Mouse (Mus musculus): ENCODE measurements around the gene Vps52. TPM values are rescaled to one million over a fixed set of nuclear protein-coding genes. Genes with fewer than 3 reads are reported as not detected.
A peak's percentile ranks its signal among the peaks of the same experiment; 100 is the strongest.
"Not testable (repeated sequence)": the region's sequence is repeated elsewhere in the genome, so short reads cannot be mapped to it uniquely, and the experiment has no call there.

The Vps52 gene
- polyA plus RNA-seq, 1 experiment from 2014 or later, result 65.0 TPM

DNA sequence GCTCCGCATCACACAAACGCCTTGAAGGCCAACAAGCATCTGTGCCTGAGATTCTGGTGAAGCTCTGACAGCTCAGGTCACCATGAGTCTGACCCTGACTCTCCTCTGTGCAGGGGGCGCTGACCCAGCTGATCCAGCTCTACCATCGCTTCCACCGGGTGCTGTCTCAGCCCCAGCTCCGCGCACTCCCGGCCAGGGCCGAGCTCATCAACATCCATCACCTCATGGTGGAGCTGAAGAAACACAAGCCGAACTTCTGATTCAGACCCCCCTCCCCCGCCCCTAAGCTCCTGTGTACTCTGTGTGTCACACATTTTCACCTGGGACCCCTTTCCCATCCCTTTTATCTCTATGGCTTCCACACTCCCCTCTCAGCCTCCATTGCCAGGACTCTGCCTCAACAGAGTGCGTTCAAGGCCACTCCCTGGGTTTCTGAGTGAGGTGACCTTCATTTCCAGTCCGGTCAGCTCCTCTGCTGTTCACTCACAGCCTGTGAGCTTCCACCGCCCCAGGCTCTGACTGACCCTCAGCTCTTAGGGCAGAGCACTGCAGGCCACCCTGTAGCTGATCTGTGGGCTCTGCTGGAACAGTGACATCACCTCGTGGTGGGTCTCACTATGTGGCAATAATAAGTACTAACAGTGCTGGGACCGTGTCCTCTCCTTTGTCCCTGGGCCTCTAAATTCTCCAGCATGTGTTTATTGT is 10.4 kb downstream of the Vps52 start:
- Histone ChIP-seq H3K4me1 (no peaks in the 10 kb centered on the region), H3K4me3 (no peak overlapping the region), H3K36me3 (peaks cover 52% of the 10 kb centered on the region), H3K4me2 (replicated peaks) (no peak overlapping the region), H3K9ac (no peak overlapping the region), H3K27me3 (no peaks in the 10 kb centered on the region), H3K27ac (no peak overlapping the region; the same call in 1 of the 2 replicates), H3K9me3 (replicated peaks) (0 out of 2 replicates have a peak, but pooled peaks cover 5% of the 10 kb centered on the region)
- ATAC-seq (ENCODE audit: low FRiP score), result no peak
- WGBS, result 88% methylated on average over 16 of the region's 16 CpGs

DNA sequence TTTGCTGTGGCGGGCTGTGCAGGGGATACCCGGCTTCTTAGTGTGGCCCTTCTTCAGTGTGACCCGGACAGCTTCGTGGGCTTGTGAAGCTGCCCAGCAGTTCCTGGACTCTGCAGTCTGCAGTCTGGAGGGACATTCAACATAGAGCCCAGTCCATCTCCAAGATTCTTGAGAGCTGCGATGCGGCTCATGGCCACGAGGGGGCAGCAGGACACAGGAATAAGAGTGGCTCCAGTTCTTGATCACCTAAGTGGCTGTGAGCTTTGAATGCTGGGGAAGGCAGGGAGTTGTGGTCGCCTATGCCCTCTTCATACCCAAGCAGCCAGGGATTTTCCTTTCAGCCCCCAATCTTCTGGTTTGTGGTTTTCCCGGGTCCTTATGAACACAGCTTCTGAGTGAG is 12.9 kb downstream of the Vps52 start:
- 2% methylated on average over 9 of the region's 9 CpGs for WGBS
- Histone ChIP-seq H3K4me1 (no peaks in the 10 kb centered on the region), H3K4me3 (no peak overlapping the region), H3K27me3 (peaks cover 11% of the 10 kb centered on the region; the same call in 1 of the 2 replicates), H3K27ac (no peak overlapping the region), H3K9ac (no peak overlapping the region), H3K4me2 (replicated peaks) (no peak overlapping the region), H3K9me3 (replicated peaks) (0 out of 2 replicates have a peak, but pooled peaks cover 5% of the 10 kb centered on the region), H3K36me3 (peaks cover 28% of the 10 kb centered on the region)
- peak; percentile 77; the same call in 1 of the 2 replicates for ATAC-seq (ENCODE audit: low FRiP score)

DNA sequence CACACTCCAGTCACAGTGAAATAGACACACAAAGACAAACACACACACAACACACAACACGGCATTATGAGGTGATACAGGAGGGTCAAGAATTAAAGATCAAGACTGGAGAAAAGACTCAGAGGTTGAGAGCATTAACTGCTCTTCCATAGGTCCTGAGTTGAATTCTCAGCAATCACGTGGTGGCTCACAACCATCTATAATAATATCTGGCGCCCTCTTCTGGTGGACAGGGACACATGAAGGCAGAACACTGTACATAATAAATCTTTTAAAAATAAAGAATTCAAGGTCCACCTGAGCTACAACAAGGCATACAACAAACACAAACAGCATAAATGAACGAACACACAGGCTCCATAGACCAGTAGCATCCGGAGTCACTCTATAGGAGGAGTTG is 13.3 kb downstream of the Vps52 start:
- peak; percentile 50 for ATAC-seq (ENCODE audit: low FRiP score)
- no peaks in the 10 kb centered on the region for H3K4me1 ChIP-seq
- H3K9me3 ChIP-seq (replicated peaks), result 0 out of 2 replicates have a peak, but pooled peaks cover 5% of the 10 kb centered on the region
- no peak overlapping the region for H3K27ac ChIP-seq
- no peak overlapping the region for H3K4me2 ChIP-seq (replicated peaks)
- WGBS, result 35% methylated on average over 5 of the region's 5 CpGs
- H3K9ac ChIP-seq, result no peak overlapping the region
- H3K36me3 ChIP-seq, result peaks cover 24% of the 10 kb centered on the region
- peaks cover 11% of the 10 kb centered on the region; the same call in 1 of the 2 replicates for H3K27me3 ChIP-seq
- no peak overlapping the region for H3K4me3 ChIP-seq

DNA sequence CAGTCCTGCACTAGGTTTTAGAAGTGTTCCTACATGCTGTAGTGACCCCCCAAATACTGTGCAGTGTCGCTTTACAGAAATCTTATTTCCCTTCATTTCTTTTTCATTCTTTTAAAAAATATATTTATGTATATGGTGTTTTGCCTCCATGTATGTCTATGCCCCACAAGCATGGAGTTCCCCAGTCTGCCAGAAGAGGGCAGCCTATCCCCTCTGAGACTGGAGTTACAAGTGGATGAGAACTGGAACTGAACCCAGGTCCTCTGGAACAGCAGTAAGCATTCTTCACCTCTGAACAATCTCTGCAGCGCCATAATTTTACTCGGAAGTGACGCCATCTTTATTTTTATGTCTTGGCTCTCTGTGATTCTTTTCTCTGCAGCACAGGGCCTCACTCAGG is 13.8 kb downstream of the Vps52 start:
- no peak overlapping the region for H3K9ac ChIP-seq
- H3K36me3 ChIP-seq, result peaks cover 21% of the 10 kb centered on the region
- H3K4me3 ChIP-seq, result no peak overlapping the region
- ATAC-seq (ENCODE audit: low FRiP score), result no peak
- no peaks in the 10 kb centered on the region for H3K4me1 ChIP-seq
- H3K27me3 ChIP-seq, result peaks cover 11% of the 10 kb centered on the region; the same call in 1 of the 2 replicates
- H3K27ac ChIP-seq, result no peak overlapping the region
- no peak overlapping the region for H3K4me2 ChIP-seq (replicated peaks)
- 77% methylated on average over 4 of the region's 4 CpGs for WGBS
- 0 out of 2 replicates have a peak, but pooled peaks cover 5% of the 10 kb centered on the region for H3K9me3 ChIP-seq (replicated peaks)

DNA sequence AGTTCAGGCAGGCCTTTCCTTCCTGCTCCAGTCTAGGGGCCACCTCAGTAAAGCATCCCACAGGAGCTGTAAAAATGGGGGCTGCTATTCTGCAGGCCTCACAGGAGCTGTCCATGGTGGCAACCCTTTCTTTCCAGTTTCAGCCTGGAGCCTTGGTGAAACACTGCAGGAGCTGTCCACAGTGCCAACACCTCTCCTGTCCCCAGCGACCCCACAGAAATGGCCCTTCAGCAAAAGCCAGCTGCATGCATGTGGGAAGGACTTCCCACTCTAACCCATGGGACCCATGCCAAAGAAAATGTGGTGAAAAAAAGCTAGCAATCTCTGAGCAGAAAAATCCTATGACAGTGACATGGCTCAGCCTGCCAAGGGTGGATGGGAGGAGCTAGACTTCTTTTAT is 17.1 kb downstream of the Vps52 start:
- Histone ChIP-seq H3K4me2 (replicated peaks) (no peak overlapping the region), H3K9ac (no peak overlapping the region), H3K4me1 (peaks cover under 1% of the 10 kb centered on the region; the same call in 1 of the 2 replicates), H3K27ac (no peak overlapping the region), H3K4me3 (no peak overlapping the region), H3K27me3 (peaks cover 40% of the 10 kb centered on the region), H3K9me3 (replicated peaks) (0 out of 2 replicates have a peak, but pooled peaks cover 5% of the 10 kb centered on the region), H3K36me3 (no peaks in the 10 kb centered on the region)
- no peak for ATAC-seq (ENCODE audit: low FRiP score)
- 16% methylated on average over 1 of the region's 1 CpGs for WGBS

DNA sequence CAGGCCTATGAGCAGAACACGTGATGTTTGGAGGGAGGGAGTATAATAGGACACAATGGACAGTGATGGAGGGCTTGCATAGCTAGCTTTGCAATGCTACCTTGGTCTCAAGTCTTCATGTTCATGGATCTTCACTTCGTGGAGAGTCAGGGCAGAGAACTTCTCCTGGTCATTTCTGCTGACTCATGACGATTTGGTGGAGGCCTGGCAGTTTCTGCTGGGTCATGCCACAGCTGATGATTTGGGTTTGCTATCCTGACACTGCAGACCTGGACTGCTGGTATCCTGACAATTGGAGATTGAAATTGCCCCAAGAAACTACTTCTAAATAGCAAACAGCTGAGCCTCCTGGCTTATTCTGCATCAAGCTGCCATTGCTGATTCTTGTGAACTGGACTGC is 18.0 kb downstream of the Vps52 start:
- 58% methylated on average over 3 of the region's 3 CpGs for WGBS
- Histone ChIP-seq H3K9me3 (replicated peaks) (0 out of 2 replicates have a peak, but pooled peaks cover 5% of the 10 kb centered on the region), H3K27ac (no peak overlapping the region), H3K4me1 (peaks cover 9% of the 10 kb centered on the region), H3K9ac (no peak overlapping the region), H3K36me3 (no peaks in the 10 kb centered on the region), H3K4me3 (no peak overlapping the region), H3K4me2 (replicated peaks) (no peak overlapping the region), H3K27me3 (peaks cover 49% of the 10 kb centered on the region)
- ATAC-seq (ENCODE audit: low FRiP score), result no peak

DNA sequence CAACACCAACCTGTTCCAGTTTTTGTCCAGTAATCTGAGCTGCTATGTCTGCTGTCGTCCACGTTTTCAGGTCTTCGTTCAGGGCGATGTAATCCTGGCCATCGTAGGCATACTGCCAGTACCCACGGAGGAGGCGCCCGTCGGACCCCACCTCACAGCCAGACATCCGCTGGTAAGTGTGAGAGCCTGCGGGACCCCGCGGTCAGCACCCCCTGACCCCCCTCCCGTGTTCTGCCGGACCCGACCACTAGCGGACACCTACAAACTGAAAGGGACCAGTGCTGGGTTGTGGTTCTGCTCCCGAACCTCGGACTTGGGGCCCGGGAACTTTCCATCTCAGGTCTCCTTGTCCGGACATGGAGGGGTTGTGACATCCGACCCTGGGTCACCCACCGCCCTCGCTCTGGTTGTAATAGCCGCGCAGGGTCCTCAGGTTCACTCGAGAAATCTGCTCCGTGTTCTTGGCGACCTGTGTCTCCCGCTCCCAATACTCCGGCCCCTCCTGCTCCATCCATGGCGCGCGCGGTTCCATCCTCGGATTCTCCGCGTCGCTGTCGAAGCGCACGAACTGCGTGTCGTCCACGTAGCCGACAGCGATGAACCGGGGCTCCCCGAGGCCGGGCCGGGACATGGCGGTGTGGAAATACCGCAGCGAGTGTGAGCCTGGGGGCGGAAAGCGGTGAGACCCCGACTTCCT is 22.4 kb downstream of the Vps52 start:
- no peak for ATAC-seq (ENCODE audit: low FRiP score)
- Histone ChIP-seq H3K9ac (peak overlapping the region; percentile 51), H3K4me1 (peaks cover 13% of the 10 kb centered on the region), H3K4me2 (replicated peaks) (peak overlapping the region; percentile 57), H3K27ac (no peak overlapping the region), H3K4me3 (peak overlapping the region; percentile 35), H3K36me3 (no peaks in the 10 kb centered on the region), H3K9me3 (replicated peaks) (no peaks in the 10 kb centered on the region), H3K27me3 (peaks cover 61% of the 10 kb centered on the region)
- WGBS, result 2% methylated on average over 57 of the region's 57 CpGs

DNA sequence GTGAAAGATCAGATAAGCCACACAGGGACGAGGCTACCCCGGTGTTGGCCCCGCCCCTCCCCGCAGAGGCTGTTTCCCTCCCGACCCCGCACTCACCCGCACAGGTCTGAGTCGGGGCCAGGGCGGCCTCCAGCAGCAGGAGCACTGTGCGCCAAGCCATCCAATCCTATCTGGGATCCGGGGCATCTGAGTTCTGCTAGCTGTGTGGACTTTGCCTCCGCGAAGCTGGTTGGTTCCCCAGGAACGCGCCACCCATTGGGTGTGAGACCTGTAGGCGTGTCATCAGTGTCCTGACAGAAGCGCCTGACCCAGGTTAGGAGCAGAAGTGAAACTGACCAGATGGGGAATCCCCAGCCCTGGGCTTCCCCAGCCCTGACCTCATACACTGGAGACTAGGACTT is 23.0 kb downstream of the Vps52 start:
- Histone ChIP-seq H3K9me3 (replicated peaks) (no peaks in the 10 kb centered on the region), H3K36me3 (no peaks in the 10 kb centered on the region), H3K27ac (no peak overlapping the region), H3K9ac (peak overlapping the region; percentile 51), H3K4me2 (replicated peaks) (peak overlapping the region; percentile 57), H3K27me3 (peaks cover 58% of the 10 kb centered on the region), H3K4me3 (peak overlapping the region; percentile 35), H3K4me1 (peaks cover 13% of the 10 kb centered on the region)
- ATAC-seq (ENCODE audit: low FRiP score), result no peak
- under 1% methylated on average over 17 of the region's 17 CpGs for WGBS

DNA sequence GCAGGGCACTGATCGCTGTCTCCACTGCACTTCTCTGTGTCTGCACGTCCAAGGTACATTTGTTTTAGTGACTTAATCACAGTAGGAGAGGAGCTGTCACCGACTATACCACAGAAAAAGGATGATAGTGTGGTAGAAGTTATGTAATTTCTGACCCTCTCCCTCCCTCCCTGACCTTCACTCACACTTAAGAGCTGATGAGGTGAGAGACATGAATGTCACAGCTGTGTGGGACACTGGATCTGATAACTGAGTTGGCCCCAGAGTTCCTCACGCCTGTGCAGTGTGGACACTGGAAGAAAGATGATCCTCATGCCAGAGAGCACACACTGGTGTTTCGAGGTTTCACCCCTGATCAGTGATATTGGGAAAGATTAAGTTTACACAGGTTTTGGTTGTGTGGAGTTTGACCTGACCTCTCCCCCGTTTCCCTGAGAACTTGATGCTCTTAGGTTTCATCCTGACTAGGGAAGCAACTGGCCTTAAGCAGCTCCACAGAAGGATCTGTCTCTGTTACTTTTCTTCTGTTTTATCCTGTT is 24.0 kb downstream of the Vps52 start:
- Histone ChIP-seq H3K4me1 (peaks cover 13% of the 10 kb centered on the region), H3K9ac (no peak overlapping the region), H3K4me3 (no peak overlapping the region), H3K27ac (no peak overlapping the region), H3K27me3 (peaks cover 58% of the 10 kb centered on the region), H3K4me2 (replicated peaks) (no peak overlapping the region), H3K36me3 (no peaks in the 10 kb centered on the region), H3K9me3 (replicated peaks) (no peaks in the 10 kb centered on the region)
- no peak for ATAC-seq (ENCODE audit: low FRiP score)
- 72% methylated on average over 6 of the region's 6 CpGs for WGBS

DNA sequence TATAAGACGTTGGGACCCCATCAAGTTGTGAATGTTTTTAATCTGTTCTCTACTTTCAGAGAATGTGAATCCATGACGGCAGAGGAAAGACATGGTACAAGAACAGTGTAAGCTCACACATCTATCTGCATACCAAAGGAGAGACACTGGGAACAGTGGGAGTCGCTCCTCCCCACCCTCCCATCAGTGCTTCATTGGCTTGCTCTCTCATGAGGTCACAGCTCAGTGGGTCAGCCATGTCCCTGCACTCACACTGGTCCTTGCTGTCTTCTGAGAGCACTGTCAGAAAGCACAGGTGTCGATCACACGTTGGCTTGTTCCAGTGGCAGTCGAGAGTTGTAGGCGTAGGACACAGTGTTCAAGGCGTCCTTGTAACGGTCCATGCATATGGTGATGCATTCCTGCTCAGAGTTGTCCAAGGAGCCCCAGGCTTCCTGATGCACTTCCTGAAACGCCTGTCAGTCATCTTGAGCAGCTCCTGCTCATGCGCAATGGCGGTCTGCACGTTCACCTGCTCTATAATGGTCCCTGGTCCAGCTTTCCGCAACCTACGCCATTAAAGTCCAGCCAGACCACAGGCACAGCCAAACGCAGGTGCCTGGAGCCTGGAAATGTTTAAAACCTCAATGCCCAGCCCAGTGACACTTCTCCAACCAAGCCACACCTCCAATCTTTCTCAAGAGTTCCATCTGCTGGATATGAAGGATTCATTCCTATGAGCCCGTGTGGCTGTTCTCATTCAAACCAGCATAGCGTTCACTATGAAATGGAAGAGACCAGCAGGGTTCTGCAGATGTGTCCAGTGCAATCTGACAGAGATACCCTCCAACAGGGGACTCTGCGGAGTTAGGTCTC is 24.8 kb downstream of the Vps52 start:
- no peak overlapping the region for H3K27ac ChIP-seq
- no peak overlapping the region for H3K9ac ChIP-seq
- no peak for ATAC-seq (ENCODE audit: low FRiP score)

DNA sequence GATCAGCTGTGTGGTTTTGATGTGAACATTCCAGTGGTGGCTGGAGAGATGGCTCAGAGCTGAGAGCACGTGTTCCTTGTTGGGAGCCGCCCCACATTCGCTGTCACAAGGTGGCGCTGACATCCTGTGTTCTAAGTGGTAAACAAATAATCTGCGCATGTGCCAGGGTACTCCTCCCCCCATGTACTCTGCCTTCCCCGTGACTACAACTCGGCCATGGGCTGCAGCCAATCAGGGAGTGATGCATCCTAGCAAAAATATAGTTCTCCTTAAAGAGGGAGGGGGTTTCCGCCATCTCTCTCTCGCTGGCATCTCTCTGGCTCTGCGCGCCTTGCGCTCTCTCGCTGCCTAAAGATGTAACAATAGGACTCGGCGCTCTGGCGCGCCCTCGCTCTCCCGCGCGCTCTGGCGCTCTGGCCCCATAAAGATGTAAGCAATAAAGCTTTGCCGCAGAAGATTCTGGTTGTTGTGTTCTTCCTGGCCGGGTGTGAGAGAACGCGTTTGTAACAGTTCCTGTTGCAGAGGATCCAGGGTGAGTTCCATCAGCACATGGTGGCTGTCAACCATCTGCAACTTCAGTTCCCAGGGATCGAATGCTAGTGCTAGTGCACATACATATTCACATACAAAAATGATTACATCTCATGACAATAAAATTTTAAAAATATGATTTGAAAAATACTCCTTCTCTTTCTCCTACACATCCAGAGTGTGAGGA is 25.7 kb downstream of the Vps52 start:
- peak overlapping the region; percentile 92 for H3K27ac ChIP-seq
- peak overlapping the region; percentile 50 for H3K4me3 ChIP-seq
- peak; percentile 96 for ATAC-seq (ENCODE audit: low FRiP score)
- H3K9ac ChIP-seq, result peak overlapping the region; percentile 67
- H3K36me3 ChIP-seq; H3K9me3 ChIP-seq (replicated peaks): not testable (repeated sequence)
- peaks cover 43% of the 10 kb centered on the region for H3K27me3 ChIP-seq
- under 1% methylated on average over 27 of the region's 27 CpGs for WGBS
- H3K4me1 ChIP-seq, result peaks cover 13% of the 10 kb centered on the region
- H3K4me2 ChIP-seq (replicated peaks), result peak overlapping the region; percentile 66

More for the DNA sequence above, 24.8 kb downstream of the Vps52 start:
- 78% methylated on average over 19 of the region's 19 CpGs for WGBS
- Histone ChIP-seq H3K4me1 (peaks cover 13% of the 10 kb centered on the region), H3K4me3 (0 out of 2 replicates have a peak overlapping the region, but pooled peaks have one; percentile 50), H3K36me3 (no peaks in the 10 kb centered on the region), H3K27me3 (peaks cover 52% of the 10 kb centered on the region), H3K4me2 (replicated peaks) (no peak overlapping the region), H3K9me3 (replicated peaks) (no peaks in the 10 kb centered on the region)
